Comparison of ENCODE assay signal across 35 mouse cellular contexts in the genomic region with DNA sequence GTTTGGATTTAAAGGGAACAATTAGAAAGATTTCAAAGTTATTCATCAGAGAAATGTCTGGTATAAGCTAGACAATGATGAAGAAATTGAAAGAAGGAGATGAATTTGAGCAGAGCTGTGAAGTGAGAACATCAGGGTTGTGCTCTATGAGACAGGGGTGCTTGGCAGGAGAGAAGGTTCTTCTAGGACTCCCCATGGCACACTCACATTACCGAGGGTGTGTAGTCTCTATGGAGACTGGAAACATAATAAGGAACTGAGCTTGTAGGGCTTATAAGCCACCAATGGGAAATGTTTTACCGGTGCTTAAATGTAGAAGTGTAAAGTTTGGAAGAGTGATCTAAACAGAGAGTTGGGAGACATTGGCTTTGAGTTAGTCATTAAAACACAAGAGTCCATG.
"Had no signal": no experiment of that assay in that cellular context is flagged by ENCODE, and none has a peak within 500 bp of the region (broad histone marks: within the 10 kb centered on the region; RNA-seq: fewer than 3 reads in every experiment).

No protein-coding gene starts in this region.

- H3K4me2 ChIP-seq: heart, embryonic 11.5 days; heart, embryonic 12.5 days; heart, embryonic 13.5 days; heart, embryonic 15.5 days; hindbrain, embryonic 12.5 days; hindbrain, embryonic 13.5 days; hindbrain, embryonic 14.5 days; hindbrain, embryonic 15.5 days; intestine, embryonic 15.5 days; kidney, embryonic 15.5 days had no signal

- H3K27ac ChIP-seq: heart, embryonic 10.5 days; heart, embryonic 13.5 days; heart, embryonic 15.5 days; hindbrain, embryonic 10.5 days; hindbrain, embryonic 12.5 days; hindbrain, embryonic 13.5 days; hindbrain, embryonic 14.5 days; hindbrain, embryonic 15.5 days; hindbrain, postnatal 0 days; intestine, embryonic 15.5 days; kidney, embryonic 15.5 days; kidney, postnatal 0 days; layer of hippocampus, adult 2 months had no signal

- ATAC-seq: hindbrain, embryonic 16.5 days; hindbrain, postnatal 0 days; inflammation-experienced regulatory T-cells, adult 6 months; intestine, embryonic 15.5 days; intestine, embryonic 16.5 days; intestine, postnatal 0 days had no signal

- H3K9me3 ChIP-seq: heart, embryonic 10.5 days; heart, embryonic 12.5 days; heart, embryonic 13.5 days; heart, embryonic 15.5 days; hindbrain, embryonic 10.5 days; hindbrain, embryonic 12.5 days; hindbrain, embryonic 13.5 days; hindbrain, embryonic 15.5 days; intestine, embryonic 15.5 days; kidney, embryonic 15.5 days had no signal

- H3K36me3 ChIP-seq: heart, embryonic 10.5 days; heart, embryonic 12.5 days; heart, embryonic 13.5 days; heart, embryonic 15.5 days; hindbrain, embryonic 10.5 days; hindbrain, embryonic 12.5 days; hindbrain, embryonic 13.5 days; hindbrain, embryonic 15.5 days; intestine, embryonic 15.5 days; kidney, embryonic 15.5 days had no signal

- H3K4me3 ChIP-seq: heart, embryonic 10.5 days; heart, embryonic 12.5 days; heart, embryonic 13.5 days; heart, embryonic 15.5 days; hindbrain, embryonic 10.5 days; hindbrain, embryonic 12.5 days; hindbrain, embryonic 13.5 days; hindbrain, embryonic 15.5 days; intestine, embryonic 15.5 days; kidney, embryonic 15.5 days; layer of hippocampus, adult 2 months had no signal

- H3K27me3 ChIP-seq: heart, embryonic 12.5 days; heart, embryonic 13.5 days; heart, embryonic 15.5 days; hindbrain, embryonic 12.5 days; hindbrain, embryonic 13.5 days; hindbrain, embryonic 15.5 days; intestine, embryonic 15.5 days; kidney, embryonic 15.5 days had no signal

- H3K4me1 ChIP-seq: heart, embryonic 10.5 days; heart, embryonic 12.5 days; heart, embryonic 13.5 days; heart, embryonic 15.5 days; hindbrain, embryonic 12.5 days; hindbrain, embryonic 13.5 days; hindbrain, embryonic 15.5 days; intestine, embryonic 15.5 days; kidney, embryonic 15.5 days had no signal

- H3K9ac ChIP-seq: heart, embryonic 12.5 days; heart, embryonic 13.5 days; heart, embryonic 15.5 days; hindbrain, embryonic 12.5 days; hindbrain, embryonic 13.5 days; hindbrain, embryonic 14.5 days; hindbrain, embryonic 15.5 days; intestine, embryonic 15.5 days; kidney, embryonic 15.5 days had no signal

- DNase-seq: heart, postnatal 10 days; heart, postnatal 14 days; heart, postnatal 36 days; heart, postnatal 4 days; kidney, adult 11 months; kidney, adult 18-20 months; kidney, adult 2 months; kidney, adult 8-10 months; kidney, adult 9 months; kidney, postnatal 10 days; kidney, postnatal 14 days; kidney, postnatal 25 days; kidney, postnatal 36 days; kidney, postnatal 4 days; layer of hippocampus, adult 9-11 months; layer of hippocampus, postnatal 36 days had no signal
